Mouse (Mus musculus): ENCODE measurements around the gene Gmds.

Gmds gene

DNA sequence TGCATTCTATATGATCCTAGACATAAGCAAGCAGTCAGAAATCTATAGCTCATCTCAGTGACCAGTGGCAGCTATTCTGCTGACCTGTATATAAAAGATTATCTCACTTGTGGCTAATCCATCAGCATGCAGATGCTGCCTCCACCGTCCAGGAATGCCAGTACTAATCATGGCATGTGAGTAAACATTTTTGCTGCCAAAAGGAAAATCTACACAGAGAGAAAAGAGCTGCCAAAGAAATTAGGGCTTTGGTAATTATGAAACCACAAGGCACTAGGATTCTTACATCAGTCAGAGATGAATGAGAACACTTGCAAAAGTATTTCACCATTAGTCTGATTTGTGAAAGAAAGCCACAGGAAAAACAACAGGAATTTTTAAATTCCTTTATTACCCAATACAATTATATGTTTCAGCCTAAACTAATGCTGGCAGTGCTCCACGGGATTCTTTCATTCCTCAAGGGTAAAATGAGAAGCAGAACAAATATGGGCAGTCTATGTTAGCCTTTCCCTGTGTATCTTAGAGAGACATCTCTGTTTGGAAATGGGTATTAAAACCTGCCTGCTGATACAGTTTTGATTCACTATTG lies 71.3 kb downstream of the Gmds start:
- no peak for DNase-seq (ENCODE audit: low read depth, low spot score)

DNA sequence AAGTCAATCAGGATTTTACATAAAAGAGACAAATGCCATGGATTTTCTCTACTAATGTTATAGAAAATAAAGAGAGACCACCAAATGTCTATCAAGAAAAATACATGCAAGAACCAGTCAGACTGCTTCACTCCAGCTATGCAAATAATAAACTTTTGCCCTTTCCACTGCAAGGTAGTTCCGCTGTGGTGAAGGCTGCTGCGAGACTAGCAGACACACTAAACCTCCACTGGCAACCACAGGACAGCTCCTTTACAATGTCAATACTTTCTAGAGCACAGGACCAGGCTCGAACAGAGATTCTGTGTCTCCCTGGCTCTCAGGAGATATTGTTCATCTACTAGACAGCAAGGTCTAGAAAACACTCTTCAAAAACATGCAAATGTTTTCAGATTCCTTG lies 71.8 kb downstream of the Gmds start:
- no peak for DNase-seq (ENCODE audit: low read depth, low spot score)

DNA sequence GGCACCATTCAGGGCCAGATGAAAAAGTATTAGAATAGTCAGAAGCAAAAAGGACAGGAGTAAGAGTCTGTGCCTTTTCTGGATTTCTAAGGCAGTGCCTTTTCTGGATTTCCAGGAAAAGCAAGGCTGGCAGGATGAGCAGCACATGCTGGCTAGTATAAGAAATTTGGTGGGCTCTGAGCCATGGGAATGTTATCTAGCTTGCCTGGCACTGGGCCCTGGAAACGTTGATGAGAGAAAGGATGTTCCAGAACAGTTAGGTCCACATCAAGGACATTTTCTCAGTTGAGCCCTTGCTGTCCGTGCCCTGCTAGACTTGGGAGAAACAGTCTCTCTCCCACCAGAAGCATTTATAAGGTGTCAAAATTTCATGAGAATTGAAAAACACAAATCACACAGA lies 82.4 kb downstream of the Gmds start:
- DNase-seq (ENCODE audit: low read depth, low spot score) = no peak

DNA sequence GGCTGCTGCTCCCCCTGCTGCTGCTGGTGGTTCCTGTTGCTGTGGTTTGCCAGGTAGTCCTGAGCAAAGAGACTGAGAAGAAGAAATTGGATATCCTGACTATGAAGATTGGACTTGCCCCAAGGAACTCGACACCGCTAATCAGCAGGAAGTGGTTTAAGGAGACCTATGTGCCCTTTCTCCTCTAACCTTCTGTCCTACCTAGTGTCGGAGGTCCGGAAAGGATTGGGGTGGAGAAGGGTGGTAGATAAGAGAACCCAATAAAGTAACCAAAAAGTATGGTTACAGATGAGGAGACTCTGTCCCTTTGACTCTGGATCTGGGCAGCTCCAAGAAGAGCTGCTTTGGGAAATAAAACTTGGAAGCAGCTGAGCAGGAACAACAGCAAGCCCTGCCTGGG lies 86.3 kb downstream of the Gmds start:
- DNase-seq (ENCODE audit: low read depth, low spot score) = no peak

DNA sequence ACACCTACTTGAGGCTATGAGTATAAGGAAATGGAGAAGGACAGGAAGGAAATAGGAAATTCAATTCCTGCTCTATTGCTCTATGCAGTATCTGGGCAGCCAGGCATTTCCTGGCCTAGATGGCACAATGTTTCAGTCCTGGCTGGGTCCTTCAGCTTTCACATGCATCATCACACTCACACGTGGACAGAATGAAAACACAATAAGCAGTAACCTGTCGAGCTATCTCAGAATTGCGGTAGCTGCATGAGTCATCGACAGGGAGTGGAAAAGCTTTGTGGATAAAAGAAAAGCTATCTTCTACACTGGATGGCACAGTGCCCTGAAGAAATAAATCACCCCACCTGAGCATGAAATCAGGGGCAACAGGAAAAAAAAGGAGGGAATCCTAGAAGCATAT lies 96.3 kb downstream of the Gmds start:
- DNase-seq (ENCODE audit: low read depth, low spot score) = no peak

DNA sequence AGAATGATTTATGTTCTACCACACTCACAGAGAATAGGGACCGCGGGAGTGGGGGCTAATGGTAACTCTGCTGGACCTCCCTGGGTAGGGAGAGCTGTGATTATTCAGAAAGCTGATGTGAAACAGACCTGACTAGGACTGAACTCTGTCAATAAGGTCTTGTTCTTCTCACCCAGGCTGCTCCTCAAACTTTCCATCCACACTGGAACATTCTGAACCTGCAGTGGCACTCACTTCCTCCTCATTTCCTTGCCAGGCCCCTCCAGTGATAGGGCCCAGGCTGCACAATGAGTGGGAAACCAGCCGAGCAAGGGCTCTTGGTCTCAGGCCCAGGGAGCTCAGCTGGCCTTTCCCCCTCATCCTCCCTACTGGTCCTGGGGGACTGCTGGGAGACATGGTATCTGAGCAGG lies 102.3 kb downstream of the Gmds start:
- no peak for DNase-seq (ENCODE audit: low read depth, low spot score)

DNA sequence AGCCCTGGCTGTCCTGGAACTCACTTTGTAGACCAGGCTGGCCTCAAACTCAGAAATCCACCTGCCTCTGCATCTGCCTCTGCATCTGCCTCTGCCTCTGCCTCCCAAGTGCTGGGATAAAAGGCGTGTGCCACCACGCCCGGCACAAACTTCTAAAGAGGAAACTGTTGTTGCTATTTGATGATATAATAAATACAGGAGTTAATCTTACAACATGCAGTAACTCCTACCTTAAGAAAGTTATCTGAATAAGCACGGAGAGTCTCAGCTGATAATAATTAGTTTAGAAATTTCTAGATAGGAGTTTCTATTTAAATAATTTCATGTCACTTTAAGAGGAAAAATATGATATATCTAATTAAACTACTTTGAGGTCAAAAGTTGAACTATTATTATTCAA lies 103.5 kb downstream of the Gmds start:
- no peak for DNase-seq (ENCODE audit: low read depth, low spot score)

DNA sequence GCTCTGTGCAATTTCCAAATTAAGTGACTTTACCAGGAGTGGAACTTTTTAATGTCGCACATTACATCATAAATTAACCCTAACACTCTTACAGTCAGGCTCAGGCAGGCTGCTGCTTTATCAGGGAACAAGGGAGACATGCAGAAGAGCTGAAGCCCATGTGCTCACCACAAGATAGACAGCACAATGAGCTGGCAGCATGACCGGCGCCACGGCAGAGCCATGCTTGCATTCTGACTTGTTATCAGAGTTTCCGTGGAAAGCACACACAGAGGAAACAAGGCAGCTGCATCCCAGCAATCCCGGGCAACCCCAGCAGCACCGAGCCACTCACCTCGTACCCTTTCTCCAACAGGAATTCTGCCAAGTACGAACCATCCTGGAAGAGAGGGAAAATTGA lies 104.5 kb downstream of the Gmds start:
- DNase-seq (ENCODE audit: low read depth, low spot score) = no peak

DNA sequence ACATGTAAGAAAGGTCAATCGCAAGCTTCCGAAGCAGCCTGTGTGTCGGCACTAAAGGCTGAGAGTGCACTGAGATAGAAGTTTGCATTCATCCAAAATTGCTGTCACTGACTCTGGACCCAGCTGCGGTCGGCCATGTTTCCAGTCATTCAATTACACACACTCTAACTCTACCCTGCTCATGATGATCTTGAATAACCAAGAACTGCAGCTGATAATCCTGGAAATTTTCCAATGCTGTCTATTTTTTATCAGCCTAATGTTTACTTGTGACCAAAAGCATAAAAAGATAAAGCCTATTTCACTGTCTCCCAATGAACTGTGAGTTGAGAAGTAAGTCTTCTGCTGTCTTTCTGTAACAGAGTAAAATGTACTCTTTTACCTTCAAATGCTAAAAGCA lies 106.1 kb downstream of the Gmds start:
- DNase-seq (ENCODE audit: low read depth, low spot score) = no peak

DNA sequence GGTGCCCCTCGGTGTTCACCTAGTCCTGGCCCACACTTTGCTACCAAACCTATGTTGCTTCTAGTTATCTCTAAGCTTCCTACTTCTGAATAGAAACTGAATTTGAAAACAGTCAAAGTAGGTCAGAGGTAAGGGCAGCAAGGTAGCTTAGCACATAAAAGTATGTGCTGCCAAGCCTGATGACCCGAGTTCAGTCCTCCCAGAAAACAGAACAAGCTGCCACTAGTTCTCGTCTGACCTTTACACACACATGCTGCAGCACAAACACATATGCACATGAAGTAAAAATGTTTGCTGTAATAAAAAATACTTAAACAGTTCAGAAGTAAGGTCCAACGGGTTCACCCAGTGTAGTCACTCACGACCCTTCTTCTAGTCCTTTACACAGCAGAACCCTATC lies 106.6 kb downstream of the Gmds start:
- no peak for DNase-seq (ENCODE audit: low read depth, low spot score)

DNA sequence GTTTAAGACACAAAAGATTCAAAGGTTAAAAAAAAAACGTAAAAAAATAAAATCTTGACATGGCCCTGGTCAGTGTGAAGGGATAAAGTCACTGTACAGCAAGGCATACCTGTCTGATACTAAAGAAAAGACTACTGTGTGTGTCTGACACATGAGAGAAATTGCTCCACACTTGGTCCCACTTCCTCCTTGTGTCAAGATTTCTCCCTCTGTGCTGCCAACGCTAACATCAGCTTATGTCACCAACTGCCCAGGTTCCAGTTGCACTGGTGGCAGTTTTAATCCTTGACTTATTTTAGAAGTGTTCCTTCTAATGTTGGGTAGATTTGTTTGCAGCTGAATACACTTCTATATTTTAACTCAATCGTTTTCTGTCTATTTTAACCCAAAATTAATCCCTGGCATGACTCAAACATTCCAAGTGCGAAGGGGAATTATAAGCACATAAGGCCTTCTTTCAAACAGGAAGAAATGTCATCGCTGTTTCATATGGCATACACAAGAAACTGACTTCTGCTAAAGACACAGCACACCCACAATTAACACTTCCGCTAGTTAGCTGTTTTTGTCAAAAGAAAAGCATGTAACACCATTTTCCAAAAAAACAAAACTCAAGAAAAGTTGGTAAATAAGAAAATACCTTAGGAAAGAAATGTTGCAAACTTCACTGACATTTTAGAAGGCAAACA lies 110.5 kb downstream of the Gmds start:
- DNase-seq (ENCODE audit: low read depth, low spot score) = no peak

DNA sequence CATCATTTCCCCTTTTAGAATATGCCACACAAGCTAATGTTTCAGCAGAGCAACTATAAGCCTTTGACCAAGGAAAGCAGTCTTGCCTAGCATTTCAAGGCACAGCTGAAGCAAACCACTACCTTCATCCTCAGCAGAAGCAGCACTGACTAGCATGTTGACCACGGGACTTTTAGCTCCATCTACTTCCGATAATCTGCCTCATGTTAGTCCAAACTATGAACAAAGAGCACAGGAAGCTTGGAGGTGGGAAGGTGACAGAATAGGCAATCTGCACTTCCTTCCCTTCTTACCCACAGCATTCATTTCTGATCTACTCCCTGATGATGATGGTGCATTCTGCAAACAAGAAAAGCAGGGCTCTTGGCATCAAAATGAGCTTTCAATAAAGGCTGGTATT lies 120.9 kb downstream of the Gmds start:
- no peak for DNase-seq (ENCODE audit: low read depth, low spot score)

DNA sequence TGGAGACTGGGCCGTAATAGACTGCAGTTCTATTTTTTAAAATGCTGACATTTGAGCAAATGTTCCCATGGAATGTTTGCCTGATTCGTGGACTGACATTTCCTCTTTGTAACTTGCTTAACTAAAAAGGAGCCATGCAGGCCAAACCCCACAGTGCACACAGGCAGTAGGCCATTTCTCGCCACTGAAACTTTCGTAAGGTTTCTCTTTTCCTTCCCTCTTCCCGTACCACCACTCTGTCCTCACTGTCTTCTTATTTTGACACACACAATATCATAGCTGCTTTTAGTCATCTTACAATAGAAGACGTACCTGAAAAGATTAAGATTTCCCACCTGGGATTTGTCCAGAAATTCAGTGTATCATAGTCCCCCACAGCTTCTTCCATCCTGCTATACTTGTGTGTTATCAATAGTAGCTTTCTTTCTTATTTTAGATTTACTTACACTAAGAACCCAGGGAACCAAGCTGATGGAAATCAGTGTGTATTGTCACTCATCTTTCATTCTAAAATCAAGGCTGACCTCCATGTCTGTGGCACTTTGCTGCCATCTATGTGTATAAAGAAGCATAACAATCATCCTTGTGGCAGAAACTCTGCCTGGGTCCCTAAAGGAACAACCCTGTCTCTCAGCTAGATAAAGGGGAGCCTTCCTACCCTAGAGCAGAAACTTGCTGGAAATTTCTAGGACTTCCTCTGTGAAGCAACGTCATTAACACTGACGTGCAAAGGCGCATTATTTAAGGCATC lies 124.7 kb downstream of the Gmds start:
- DNase-seq (ENCODE audit: low read depth, low spot score) = no peak

DNA sequence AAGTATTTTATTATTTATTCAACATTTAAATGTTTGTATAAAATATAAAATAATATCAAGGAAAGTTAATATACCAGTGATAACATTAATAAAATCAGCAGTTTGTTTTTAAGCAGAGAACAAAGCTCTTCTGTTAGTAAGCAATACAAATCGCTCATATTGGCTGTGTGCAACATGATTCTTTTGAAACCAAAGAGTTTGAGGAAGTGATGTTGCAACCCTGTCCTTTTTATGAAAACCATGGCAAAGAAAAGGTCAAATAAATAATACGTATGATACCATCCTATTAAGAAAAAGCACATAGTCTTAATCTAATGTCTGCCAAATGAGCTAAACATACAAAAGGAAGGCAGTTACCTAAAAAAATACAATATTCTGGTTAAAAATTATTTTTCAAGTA lies 126.4 kb downstream of the Gmds start:
- DNase-seq (ENCODE audit: low read depth, low spot score) = no peak

DNA sequence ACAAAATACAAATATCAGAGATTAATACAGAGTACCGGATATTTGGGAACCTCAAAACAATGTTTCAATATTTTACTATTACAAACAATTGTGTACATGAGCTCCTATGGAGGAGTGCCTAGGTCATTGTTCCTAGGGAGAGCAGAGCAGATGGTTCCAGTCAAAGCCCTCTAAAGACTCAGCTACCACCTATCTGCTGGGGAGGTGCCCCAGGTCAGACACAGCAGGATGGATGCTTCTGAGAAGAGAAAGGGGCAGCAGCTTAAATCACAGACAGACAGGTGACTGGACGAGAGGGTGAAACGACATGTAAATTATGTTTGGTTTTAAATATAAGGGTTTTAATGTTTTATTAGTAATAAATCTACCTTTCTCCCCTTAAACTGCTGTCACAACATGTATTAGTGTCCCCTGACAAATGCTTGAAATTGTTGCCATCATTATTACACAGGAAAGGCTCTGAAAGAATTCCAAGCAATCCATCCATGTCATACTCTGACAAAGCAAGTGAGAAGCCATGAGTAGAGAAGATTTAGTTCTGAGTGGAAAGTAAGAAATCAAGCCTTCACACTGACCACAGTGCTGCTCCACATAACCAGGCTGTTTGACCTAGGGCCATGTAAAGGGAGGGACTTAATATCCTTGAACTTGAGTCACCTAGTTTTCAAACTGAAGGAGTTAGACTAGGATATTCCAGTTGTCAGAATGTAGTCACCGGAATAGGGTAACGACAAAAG lies 131.2 kb downstream of the Gmds start:
- DNase-seq (ENCODE audit: low read depth, low spot score) = no peak

DNA sequence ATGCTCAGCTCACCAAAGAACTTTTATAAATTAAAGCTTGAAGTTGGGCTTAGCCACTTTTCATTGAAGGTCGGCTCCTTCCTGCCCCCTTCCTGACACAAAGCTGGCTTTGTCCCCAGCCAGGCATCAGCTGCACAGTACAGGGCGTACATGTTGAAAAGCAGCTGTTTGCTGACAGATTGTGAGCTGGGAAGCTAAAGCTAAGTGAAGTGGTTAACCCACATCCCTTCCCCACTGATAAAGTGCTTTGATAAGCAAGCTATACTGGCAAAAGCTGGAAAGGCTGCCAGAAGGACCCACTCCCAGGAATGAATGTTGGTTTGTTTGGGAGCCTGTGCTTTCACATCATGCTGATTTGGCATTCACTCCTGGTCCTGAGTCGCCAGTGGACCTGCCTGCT lies 158.6 kb downstream of the Gmds start:
- no peak for DNase-seq (ENCODE audit: low read depth, low spot score)

DNA sequence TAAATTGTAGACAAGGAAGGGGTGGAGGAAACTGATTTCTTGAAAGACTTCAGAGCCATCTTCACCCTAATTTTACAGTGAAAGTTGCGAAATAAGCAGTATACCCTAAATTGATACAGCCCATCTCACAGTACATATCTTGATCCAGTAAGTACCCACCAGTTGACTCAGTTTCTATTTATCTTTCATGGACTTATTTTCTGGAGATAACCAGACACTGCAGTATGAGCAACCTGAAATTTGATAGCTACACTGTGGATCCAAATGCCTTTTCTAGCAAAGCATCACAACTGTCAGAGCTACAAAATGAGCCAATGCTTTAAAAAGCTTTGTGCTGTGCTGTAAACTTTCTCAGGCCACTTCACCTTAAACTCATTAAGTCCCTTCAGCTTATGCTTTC lies 159.9 kb downstream of the Gmds start:
- DNase-seq (ENCODE audit: low read depth, low spot score) = no peak

DNA sequence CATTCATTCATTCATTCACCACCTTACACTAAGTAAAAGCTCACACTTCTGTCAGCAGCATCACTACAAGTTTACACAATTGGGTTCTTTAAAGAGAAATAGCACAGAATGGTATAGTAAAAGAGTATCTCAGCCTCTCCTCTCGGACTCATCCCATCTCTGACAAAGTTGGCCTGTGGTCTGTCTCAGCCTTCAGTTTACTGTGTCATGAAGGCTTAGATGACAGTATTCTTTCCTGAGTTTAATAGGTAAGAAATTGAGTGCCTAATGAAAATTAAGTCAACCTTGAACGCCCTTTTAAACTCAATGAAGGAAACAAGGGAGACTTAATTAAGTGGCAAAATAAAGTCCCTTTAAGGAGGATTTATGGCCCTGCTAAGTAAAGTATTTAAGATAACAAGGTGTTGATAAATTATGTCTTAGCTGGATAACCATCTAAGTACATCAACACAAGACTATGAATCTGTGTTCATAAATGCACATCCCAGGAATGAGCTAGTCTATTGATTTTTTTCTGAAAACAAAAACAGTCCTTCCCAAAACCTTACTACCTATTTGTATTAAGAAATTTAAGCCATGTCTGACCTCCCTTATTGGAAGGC lies 160.6 kb downstream of the Gmds start:
- no peak for DNase-seq (ENCODE audit: low read depth, low spot score)

DNA sequence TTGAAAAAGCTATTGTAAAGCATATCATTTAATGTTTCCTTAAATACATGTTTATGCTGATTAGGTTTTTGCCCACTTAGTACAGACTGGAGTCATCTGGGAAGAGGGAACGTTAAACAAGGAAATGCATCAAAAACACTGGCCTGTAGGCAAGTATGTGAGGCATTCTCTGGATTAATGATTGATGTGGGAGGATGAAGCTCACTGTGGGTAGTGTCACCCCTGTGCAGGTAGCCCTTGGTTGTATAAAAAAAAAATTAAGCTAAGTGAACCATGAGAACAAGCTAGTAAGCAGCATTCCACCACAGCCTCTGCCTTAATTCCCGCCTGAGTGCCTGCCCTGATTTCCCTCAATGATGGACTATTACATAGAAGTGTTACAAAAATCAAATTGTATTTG lies 163.5 kb downstream of the Gmds start:
- DNase-seq (ENCODE audit: low read depth, low spot score) = no peak

DNA sequence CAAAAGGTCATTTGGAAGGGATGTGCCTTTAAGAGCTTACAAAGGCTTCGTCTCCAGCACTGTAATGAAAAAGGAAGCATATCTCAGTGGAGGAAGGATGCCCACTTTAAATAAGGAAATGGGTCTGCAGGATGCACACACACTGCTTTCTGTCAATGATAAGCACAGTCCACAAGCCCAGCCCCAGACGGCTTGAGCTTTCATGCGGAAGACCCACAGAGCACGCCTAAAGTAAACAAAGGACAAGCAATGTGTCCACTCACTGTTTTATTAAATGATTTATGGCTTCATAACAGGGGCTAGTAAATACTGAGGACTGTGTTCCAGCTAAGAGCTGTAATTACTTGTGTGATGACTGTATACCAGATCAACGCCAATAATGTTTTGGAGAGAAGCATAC lies 169.4 kb downstream of the Gmds start:
- DNase-seq (ENCODE audit: low read depth, low spot score) = no peak

DNA sequence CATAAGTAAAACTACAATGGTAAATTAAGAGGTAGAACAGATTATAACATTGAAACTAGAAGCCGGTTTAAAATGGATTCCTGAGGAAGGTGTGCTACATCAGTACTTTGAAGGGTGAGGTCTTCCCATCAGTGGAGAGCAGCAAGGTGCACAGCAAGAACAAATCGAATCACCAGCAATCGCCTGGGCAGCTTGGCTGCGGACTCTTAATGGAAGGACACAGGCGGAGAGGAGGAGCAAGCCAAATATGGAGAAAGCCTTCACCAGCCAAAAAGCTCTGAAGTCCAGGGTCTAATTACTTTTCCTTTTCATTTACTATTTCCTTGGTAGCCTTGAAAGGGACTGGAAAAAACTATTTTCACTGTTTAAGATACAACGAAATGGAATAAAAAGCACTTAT lies 170.7 kb downstream of the Gmds start:
- DNase-seq (ENCODE audit: low read depth, low spot score) = no peak

DNA sequence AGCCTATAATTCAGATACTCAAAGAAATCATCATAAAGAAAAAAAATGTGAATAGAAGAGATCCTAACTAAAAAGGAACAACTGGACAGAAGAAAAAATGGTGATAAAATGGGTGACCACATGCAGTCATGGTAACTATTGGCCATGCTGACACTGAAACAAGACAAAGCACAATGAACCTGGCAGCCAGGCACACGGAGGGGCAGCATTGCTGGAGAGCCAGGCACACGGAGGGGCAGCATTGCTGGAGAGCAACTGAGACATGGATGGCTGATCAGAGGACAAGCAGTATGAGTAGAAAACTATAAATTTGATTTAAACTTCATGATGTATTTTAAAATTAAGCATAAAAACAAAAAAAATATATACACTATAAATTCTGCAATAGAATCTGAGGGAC lies 173.0 kb downstream of the Gmds start:
- no peak for DNase-seq (ENCODE audit: low read depth, low spot score)
